Mouse (Mus musculus) spleen, postnatal 4 days (tissue): ENCODE data around the gene Rccd1.
A peak's percentile ranks its signal among the peaks of the same experiment; 100 is the strongest.

ENCODE experiments used
- DNase-seq, 2 experiments: peaks; one replicate each; pipeline ENCODE4 v3.0.0; 2022; ENCODE audit warnings: low spot score in 2 of 2

Rccd1 gene

DNA sequence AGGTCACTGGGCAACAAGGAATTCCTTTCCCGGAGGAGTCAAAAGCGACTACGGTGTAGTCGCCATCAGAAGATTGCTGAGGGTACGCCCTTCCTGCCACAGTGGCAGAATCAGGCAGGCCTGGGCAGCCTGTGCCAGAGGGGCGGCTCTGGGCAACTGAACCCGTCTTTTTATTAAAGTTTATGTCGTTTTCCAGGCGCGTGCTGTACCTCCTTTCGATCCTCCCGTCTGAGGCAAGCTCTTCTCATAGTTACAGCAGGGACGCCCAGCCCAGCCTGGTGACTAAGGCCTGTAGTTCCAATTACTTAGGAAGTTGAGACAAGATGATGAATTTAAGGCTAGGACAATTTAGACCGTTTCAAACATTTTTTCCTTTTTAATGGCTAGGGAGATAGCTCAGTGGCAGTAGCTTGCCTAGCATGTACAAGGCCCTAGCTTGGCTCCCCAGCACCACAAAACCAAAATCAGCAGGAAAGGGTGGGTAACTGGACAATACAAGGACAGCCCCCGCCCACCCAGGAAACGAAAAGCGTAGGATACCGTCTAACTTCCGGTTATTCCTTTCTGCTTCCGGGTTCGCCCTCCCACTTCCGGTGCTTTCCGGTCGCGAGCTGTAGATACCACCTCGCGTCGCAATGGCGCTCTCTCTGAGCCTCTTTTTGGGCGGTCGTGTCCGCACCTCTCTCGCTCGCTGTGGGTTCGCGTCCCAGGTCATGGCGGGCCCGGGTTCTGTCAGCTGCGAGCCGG lies 63.5 kb downstream of the Rccd1 start, which contains the start of gene Ngrn:
Gene Ngrn (plus strand): TSS at position 591 of the 747 bp plus-strand sequence.
- DNase-seq, result peak; percentile 81 to 89

DNA sequence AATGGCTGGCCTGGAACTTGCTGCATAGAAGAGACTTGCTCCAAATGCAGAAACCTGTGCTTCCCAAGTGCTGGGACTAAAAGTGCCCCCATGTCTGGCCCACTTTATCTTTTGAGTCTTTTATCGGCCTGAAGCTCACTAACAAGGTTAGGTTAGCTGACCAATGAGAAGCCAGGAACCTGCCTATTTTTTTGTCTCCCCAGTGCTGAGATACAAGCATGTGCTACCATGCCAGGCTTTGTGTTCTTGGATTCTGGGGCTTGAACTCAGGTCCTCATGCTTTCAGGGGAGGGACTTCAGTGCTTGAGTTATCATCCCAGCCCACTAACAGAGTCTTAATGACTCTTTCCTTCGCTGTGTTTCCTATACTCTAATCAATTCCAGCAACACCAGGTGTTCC lies 66.5 kb downstream of the Rccd1 start:
- DNase-seq, result no peak

DNA sequence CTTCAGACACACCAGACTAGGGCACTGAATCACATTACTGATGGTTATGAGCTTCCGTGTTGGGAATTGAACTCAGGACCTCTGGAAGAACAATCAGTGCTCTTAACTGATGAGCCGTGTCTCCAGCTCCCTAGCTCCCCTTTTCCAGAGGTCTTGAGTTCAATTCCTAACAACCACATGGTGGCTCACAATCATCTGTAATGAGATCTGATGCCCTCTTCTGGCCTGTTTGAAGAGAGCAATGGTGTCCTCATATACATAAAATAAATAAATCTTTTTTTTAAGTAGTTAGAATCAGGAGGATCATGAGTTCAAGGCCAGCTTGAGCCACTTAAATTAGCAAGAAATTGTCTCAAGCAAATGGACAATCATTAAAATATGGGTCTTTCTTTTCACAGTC lies 68.3 kb downstream of the Rccd1 start:
- DNase-seq, result no peak

- no peak for DNase-seq
Measured at GRCm38 (mm10) chr7:80252886-80253285, 71.4 kb downstream of the Rccd1 start.

DNA sequence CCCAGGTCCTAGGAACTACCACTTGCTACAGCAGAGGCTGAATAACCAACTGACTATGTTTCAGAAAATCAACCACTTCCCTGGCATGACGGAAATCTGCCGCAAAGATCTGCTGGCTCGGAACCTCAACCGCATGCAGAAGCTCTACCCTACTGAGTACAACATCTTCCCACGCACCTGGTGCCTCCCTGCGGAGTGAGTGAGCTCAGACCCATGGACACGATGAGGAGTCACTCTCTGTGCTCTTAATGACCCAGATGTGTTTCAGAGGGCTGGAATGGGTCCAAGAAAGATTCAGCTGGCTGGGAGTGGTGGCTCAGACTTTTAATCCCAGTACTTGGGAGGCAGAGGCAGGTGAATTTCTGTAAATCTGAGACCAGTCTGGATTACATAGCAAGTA lies 71.8 kb downstream of the Rccd1 start:
- DNase-seq, result no peak

DNA sequence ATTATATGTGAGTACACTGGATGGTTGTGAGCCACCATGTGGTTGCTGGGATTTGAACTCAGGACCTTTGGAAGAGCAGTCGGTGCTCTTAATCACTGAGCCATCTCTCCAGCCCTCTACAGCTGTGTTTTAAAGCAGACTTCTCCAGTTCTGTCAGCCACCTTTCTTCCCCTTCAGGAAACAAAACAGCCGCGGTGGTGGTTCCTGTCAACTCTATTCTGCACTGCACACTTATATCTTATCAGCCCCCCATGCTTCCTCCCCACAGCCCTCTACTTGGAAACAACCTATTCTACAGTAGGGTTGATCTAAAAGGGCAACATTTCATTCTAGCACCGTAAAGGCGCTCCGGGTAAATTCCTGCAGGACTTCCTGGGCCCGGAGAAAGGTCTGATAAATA lies 77.4 kb downstream of the Rccd1 start:
- DNase-seq, result no peak

GRCm38 (mm10) chr7:80246148-80246721 lies 78.0 kb downstream of the Rccd1 start, which contains the start of gene Ttll13:
Ttll13 (plus strand) TSS chr7:80246376.
- DNase-seq, result peak; percentile 98

- no peak for DNase-seq
Measured at GRCm38 (mm10) chr7:80244851-80245250, 79.4 kb downstream of the Rccd1 start.
